Mouse (Mus musculus) frontal cortex, postnatal 14 days (tissue): ENCODE data around the gene Rasal2.

Source experiments
- DNase-seq, 2 experiments: peaks; one replicate each; pipeline ENCODE4 v3.0.0; 2022; ENCODE audit warnings: low spot score in 2 of 2

Gene Rasal2

DNA sequence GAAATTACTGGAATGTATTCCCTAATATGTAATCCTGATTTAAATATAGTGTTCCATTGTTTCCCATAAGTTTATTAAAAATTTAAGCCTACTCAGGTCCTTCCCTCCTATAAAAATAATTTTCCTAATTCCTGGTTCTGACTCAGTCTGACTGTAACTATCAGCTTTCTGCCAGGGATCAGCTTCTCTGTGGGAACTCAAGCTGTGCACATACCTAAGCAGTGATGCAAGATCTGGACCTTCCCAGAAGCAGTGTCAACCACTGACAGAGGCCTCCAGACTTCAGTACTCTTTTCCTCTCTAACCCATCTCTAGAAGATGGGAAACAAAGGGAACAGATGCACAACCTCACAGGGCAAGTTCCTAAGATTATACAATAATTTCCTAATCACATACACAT is 68.9 kb downstream of the Rasal2 start:
- DNase-seq: no peak

GRCm38 (mm10) chr1:157334834-157335233 is 77.6 kb downstream of the Rasal2 start:
- DNase-seq: no peak

- no peak for DNase-seq
Measured at GRCm38 (mm10) chr1:157328068-157328467, 84.3 kb downstream of the Rasal2 start.

DNA sequence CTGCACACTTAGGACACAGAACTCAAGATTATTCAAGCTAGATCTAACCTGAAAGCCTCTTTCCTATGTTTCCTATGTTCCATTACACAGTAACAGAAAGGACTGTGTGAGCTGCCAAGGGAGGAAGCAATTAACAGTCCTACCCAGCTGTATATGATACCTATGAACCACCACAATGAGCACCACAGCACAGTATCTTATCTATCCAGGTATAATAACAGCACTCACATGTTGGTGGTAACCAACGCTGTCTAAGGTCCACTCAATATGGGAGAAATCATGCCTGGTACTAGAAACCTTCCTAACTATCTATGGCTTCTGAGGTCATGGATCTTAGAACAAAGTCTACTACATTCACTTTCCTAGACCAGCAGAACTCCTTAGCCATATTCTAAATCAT is 89.3 kb downstream of the Rasal2 start:
- DNase-seq: no peak

DNA sequence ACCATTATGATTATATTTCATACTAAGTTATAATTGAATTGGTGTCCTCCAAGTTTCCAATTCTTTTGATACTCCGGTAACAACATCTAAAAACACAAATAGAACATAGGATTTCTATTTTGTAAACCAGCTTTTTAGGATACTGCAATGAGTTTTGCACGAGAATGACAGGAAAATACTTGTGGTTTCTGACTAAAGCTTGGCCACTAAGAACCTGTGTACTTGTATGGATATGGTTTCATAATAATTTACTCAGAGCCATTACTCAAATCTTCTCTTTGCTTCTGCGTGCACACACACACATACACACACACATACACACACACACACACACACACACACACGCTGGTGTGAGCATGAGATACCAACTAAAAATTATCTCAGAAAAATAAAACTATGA is 93.5 kb downstream of the Rasal2 start:
- DNase-seq: no peak

GRCm38 (mm10) chr1:157301266-157301665 is 111.1 kb downstream of the Rasal2 start:
- no peak for DNase-seq

GRCm38 (mm10) chr1:157299559-157299958 is 112.8 kb downstream of the Rasal2 start:
- DNase-seq: no peak

DNA sequence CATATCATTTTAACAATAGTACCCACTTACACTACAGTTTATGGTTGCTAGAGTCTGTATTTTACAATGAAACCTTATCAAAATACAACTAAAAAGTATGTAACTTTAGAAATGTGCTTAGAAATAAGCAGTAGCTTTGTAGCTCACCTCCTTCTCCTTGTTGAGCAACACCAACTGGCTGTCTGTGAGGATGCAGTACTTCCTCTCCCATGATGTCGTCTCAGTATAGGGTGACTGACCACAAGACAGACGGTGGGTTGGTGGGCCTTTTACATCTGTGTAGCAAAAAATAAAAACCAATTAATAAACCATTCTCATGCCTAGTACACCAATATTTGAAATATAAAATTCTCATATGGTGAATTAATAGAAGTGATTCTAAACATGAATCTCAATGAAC is 113.4 kb downstream of the Rasal2 start:
- DNase-seq: no peak

GRCm38 (mm10) chr1:157297137-157297536 is 115.3 kb downstream of the Rasal2 start:
- no peak for DNase-seq

GRCm38 (mm10) chr1:157295868-157296267 is 116.5 kb downstream of the Rasal2 start:
- DNase-seq: no peak

DNA sequence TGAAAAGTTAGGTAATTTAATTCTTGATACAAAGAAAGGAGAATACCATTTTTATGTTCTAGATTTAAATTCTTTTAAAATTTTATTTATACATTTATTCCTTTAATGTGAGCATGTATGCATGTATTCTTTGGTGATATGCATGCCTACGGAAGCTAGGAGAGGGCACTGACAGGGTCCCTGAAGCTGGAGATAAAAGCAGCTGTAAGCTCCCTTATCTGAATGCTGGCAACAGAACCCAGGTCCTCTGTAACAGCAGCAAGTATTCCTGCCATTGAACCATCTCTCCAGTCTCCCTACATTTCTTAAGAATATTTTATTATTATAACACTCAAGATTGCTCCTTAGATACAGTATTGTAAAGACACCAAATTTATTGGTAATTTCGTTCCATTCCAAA is 122.2 kb downstream of the Rasal2 start:
- DNase-seq: no peak

DNA sequence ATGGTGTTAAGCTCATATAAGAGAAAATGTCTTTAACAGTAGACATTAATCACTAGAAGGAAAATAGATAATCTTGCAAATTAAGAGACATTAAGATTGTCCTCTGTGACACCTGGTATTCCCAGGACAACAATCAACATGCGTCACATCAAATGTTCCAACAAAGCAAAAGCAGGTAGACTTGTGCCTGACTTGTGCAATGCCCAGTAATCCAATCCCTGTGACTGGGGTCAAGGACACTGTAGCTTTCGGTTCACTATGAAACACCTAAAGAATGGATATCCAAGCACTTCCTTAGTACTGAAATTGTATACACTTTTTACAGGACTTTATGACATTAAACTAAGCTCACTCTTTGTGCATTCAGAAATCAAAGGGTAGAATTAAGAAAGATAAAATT is 123.1 kb downstream of the Rasal2 start:
- DNase-seq: no peak

- no peak for DNase-seq
Measured at GRCm38 (mm10) chr1:157286561-157286960, 125.8 kb downstream of the Rasal2 start.

- DNase-seq: no peak
Measured at GRCm38 (mm10) chr1:157285366-157285765, 127.0 kb downstream of the Rasal2 start.

GRCm38 (mm10) chr1:157280781-157281180 is 131.6 kb downstream of the Rasal2 start:
- DNase-seq: no peak

- no peak for DNase-seq
Measured at GRCm38 (mm10) chr1:157275672-157276307, 136.6 kb downstream of the Rasal2 start.

DNA sequence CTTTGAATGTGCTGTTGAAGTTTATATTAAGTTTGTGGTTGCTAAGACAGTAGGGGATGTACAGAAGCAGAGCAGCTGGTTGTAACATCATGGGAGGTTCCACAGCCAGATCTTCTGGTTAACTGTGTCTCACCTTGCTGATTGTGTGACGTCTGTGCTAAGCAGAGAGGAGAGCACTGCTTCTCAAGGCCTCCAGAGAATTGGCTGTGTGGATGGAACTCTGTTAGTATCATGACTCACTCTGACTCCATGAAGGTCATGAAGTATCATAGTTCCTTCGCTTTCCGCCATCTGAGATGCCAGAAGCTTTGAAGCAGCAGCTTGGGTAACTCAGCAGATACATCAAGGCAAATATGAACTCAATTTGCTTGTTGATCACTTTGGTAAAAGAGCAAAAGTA is 144.5 kb downstream of the Rasal2 start:
- no peak for DNase-seq

GRCm38 (mm10) chr1:157256562-157256961 is 155.8 kb downstream of the Rasal2 start:
- no peak for DNase-seq

- DNase-seq: no peak
Measured at GRCm38 (mm10) chr1:157255776-157256175, 156.6 kb downstream of the Rasal2 start.

DNA sequence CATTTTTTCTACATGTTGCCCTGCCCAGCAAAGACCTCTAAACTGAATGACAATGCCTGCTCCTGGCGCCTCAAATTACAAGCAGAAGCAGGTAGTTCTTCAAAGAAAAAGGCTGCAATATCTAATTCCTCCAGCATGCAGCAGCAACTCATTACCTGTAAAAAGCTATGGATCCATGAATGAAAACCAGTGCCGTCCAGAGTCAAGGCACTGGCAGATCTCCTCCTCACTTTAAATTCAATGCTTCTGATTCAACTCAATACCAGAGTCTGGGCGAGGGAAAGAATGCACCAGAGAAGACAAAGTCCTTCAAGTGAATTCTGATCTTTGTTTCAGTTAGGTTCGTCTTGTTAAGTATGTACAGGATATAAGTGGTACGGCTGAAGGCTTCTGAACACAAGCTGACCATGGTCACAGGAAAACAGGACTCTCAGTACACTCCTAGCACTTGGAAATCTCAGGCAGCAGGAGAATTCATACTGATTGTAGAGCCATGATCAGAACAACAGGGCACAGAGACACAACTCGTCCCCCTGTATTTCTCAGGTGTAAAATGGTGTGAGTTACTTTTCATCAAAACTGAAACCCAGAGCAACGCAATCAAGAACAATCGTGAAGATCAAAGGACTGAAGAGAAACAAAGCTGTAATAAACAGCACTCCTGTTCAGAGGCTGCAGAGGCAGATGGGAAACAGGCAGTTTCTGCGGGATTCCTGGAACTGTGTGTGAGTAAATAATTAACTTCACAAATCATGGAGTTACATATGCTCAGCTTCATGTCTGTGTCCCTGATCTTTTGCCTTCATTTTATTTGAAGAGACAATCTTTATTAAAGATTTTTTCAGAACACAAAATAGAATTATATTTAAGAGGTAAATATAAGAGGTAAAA is 158.6 kb downstream of the Rasal2 start:
- DNase-seq: no peak

DNA sequence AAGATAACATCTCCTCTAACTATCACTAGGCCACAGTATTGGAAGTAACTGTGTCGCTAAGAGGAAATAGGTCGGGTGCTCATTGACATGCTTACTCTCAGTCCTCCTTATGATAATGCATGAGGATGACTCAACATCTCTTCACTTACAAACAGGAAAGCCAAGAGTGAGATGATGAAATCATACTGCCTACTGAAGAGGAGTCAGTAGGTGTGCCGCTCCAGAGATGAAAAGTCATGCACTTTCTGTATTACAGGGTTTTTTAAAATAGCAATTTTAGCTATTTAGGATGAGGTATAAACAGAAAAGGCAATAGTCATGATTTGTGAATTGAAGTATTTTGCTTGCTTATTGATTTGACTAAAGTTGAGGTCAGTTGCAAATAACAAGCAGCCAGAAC is 164.3 kb downstream of the Rasal2 start:
- no peak for DNase-seq

DNA sequence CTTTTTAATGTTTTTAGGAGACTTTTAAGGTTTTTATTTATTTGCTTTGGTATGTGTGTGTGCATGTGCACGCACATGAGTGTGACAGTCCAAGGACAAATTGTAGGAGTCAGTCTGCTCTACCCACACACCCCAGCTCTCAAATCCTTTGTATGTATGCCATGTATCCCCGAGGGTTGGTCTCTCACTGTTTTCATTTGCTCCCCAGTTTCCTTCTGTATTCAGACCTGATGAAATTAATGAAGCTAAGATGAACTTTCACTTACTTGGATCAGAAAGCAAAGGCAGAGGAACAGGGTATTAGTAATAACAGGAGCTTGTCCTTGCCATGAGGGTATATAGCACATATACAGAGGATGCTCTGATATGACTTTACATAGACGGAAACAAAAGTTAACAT is 165.1 kb downstream of the Rasal2 start:
- no peak for DNase-seq

DNA sequence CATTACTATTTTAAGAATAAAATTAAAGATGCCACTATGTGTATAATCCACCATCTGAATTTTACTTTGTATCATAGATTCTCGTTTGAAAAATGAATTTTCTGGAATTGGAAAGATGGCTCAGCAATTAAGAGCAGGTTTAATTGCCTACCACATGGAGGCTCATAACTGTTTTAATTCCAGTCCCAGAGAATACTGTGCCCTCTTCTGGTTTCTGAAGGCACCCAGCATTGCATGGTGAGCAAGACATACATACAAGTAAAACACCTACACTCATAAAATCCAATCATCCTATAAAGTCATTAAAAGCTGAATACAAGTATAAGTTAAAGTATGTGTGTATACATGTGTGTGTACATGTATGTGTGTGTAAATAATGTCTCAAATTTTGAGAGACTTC is 165.6 kb downstream of the Rasal2 start:
- DNase-seq: no peak
